Mouse (Mus musculus) kidney, adult 2 months (tissue): ENCODE results near the gene Lamc1.

ENCODE experiments used
- CTCF ChIP-seq: fragments of 200-500 bp; conservative IDR thresholded peaks from 2 replicates; pipeline ENCODE4 v1.5.1; 2011; ENCODE audit warnings: low read depth, mild to moderate bottlenecking, control low read depth, low read length, moderate library complexity, mixed read lengths; ENCODE audit not compliant: insufficient read depth, insufficient read length
- POLR2A ChIP-seq: fragments of 200-500 bp; IDR thresholded peaks from one replicate; pipeline ENCODE4 v1.6.1; 2011; ENCODE audit warnings: low read depth, low read length, control low read depth

DNA sequence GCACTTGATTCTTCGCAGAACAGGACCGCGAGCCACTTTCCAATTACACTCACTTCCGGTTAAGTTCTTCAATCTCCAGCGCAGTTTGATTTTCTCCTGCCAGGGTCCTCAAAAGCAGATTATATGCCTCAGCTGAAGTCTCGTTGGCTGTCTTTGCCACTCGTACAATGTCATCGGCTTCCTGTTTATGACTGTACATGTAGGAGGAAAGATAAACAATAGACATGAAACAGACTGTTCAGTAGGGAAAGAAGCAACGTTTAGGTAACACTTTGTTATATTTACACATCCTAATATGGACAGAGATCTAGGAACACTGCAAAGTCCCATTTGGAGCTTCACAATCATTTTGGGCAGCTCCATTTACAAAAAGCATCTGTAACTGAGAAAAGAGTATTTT, 100.9 kb downstream of the Lamc1 start:
- TF ChIP-seq POLR2A = no peak
- TF ChIP-seq CTCF = no peak
